Mouse (Mus musculus) heart, postnatal 14 days (tissue): ENCODE measurements at regions not wholly inside any gene's neighbourhood (a gene's known extent, or its start where the extent isn't known, plus 50 kb on each side); places are given as distances from the start of the nearest gene placed in this dataset.
"Not testable (repeated sequence)": the region's sequence is repeated elsewhere in the genome, so short reads cannot be mapped to it uniquely, and the experiment has no call there.

ENCODE experiments used
- DNase-seq, 2 experiments: peaks; one replicate each; pipeline ENCODE4 v3.0.0; 2021 to 2022
- intact Hi-C: fragments of 180-260 bp; cut with DNase I; formaldehyde crosslinking; loops from one replicate; pipeline ENCODE4 v1.15.1; 2025

GRCm38 (mm10) chr17:83973461-83974350 is 125.9 kb upstream of the Haao start:
- intact Hi-C loops, result loop anchor here (1.0 to 5.0 kb wide), 4 partner anchors 69 to 412 kb away; no protein-coding TSS in a partner anchor
- peak; percentile 64 to 80 for DNase-seq

DNA sequence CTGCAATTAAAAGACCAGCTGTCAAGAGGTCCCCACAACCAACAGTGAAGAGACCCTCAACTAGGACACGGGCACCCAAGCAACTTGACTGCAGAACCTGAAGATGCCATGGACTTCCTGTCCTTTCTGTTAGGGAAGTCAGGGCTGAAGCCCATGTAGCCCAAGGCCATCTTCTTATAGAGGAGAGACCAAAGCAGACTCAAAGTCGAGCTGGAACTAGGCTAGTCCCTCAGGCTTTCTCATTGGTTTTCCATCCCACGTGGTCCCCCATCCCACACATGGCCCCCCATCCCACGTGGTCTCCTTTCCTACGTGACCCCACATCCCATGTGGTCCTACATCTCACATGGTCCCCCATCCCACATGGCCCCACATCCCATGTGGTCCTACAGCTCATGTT is 125.1 kb upstream of the Haao start:
- no peak for DNase-seq
- intact Hi-C loops, result loop anchor here (1.0 to 5.0 kb wide), 4 partner anchors 68 to 412 kb away; no protein-coding TSS in a partner anchor

- intact Hi-C loops, result loop anchor here (2.0 to 5.0 kb wide), 3 partner anchors 68 to 218 kb away; no protein-coding TSS in a partner anchor
- no peak for DNase-seq
These were observed 124.7 kb upstream of the Haao start for GRCm38 (mm10) chr17:83972470-83972869.

DNA sequence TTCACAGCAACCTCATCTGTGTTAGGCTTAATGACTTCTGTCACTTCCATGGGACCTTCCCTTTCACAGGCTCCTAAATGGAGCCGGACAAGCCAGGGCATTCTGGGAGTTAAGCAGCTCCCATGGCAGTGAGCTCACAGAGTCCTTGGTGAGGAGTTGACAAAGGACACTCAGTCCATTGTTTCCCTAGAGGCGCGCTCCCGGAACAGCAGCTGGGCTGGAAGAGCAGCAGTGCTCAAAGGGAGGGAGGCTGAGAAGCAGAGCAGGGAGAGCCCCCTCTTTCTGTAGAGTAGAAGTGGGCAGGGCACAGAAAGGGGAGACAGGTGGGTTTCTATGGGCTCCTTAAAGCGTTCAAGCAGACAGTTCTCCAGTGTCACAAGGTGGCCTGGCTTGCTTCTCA is 124.3 kb upstream of the Haao start:
- intact Hi-C loops, result loop anchor here (2.0 to 5.0 kb wide), 3 partner anchors 67 to 219 kb away; no protein-coding TSS in a partner anchor
- DNase-seq, result no peak

GRCm38 (mm10) chr17:83969407-83969826 is 121.7 kb upstream of the Haao start:
- intact Hi-C loops, result no loop called here
- DNase-seq, result no peak

DNA sequence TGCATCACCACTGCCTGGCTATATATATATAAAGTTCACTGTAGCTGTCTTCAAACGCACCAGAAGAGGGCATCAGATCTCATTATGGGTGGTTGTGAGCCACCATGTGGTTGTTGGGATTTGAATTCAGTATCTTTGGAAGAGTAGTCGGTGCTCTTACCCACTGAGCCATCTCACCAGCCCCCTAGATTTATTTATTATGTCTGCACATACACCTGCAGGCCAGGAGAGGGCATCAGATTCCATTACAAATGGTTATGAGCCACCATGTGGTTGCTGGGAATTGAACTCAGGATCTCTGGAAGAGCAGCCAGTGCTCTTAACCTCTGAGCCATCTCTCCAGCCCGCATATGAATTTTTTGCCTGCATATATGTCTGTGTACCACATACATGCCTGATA is 120.4 kb upstream of the Haao start:
- DNase-seq, intact Hi-C loops: not testable (repeated sequence)

GRCm38 (mm10) chr17:83967007-83967406 is 119.2 kb upstream of the Haao start:
- DNase-seq, result no peak
- intact Hi-C loops, result no loop called here

- intact Hi-C loops, result no loop called here
- no peak for DNase-seq
These were observed 116.9 kb upstream of the Haao start for GRCm38 (mm10) chr17:83964454-83965211.

DNA sequence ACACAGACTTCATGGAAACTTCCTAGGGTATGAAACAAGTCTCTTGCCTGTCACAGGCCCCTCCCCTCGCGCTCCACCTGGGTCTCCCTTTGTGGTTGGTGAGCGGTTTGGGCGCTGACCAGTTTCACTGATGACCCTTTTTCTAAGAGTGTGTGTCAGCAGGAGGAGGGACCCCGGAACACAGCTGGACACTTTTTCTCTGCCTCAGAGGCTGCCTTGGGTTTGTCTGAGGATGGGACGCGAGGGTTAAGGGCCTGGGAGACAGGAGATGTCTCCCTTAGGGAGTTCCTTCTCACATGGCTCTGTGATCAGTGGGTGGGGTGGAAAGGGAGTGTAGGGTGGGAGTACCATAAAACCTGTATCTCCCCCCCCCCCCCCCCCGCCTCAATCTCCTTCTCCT is 115.8 kb upstream of the Haao start:
- intact Hi-C loops, result no loop called here
- no peak for DNase-seq

- DNase-seq, result no peak
- intact Hi-C loops, result no loop called here
These were observed 115.1 kb upstream of the Haao start for GRCm38 (mm10) chr17:83962841-83963240.

- intact Hi-C loops, result no loop called here
- DNase-seq, result no peak
These were observed 114.4 kb upstream of the Haao start for GRCm38 (mm10) chr17:83962126-83962525.

- no peak for DNase-seq
- intact Hi-C loops, result no loop called here
These were observed 113.1 kb upstream of the Haao start for GRCm38 (mm10) chr17:83960821-83961220.

DNA sequence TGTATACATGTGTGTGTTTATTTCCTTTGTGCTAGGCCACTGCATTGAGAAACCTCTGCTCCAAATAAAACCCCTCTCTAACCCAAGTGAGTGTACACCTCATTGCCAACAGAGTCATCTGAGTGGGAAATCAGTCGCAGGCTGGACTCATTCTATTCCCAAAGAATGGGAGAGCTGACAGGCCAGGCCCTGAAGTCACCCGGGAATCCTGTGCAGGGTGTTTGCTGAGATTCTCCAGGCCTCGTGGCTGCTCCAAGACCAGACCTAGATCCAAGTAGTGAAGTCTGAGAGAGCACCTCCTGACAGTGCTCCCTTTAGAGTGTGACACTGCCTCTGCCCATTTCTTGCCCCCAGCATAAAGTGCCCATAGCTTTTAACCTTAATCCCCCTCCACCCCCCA is 112.4 kb upstream of the Haao start:
- no peak for DNase-seq
- intact Hi-C loops, result no loop called here

- intact Hi-C loops, result no loop called here
- no peak for DNase-seq
These were observed 111.5 kb upstream of the Haao start for GRCm38 (mm10) chr17:83959159-83959848.

- intact Hi-C loops, result no loop called here
- no peak for DNase-seq
These were observed 110.9 kb upstream of the Haao start for GRCm38 (mm10) chr17:83958706-83959105.

DNA sequence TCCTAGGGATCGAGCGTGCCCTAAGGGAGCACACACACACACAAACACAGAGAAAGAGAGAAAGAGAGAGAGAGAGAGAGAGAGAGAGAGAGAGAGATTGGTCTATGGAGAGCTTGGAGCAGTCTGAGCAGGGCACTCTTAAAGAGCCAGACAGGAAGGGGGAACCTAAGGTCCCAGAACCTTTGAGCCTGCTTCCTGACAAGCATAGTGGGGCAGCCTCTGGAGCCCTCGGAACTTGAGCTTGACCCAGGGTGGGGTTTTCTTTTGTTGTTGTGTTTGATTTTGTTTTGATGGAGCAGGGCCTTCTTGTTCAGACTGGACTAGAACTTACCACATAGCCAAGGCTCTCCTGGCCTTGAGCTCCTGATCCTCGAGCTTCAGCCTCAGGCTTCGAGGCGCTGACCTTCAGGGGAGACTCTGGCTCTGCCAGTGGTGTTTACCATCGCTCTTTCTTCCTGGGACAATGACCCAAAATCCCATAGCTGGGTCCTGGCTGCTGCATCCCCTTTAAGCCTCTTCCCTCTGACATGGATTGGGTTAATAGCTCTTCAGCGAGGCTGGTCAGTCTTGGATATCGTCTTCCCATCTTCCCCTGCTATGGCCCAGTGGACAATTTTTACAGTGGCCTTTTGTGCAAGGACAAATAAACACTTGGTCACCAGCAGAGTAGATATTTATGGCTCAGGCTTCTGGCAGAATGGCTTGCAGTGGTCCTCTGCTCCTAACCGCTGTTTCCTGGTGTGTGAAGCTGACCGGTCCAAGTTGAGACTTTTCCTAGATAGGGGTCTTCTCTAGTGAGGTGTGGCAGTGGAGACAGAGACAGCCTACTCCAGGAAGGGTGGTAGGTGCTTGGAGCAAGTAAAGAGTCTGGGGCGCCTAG is 110.1 kb upstream of the Haao start:
- DNase-seq, result no peak
- intact Hi-C loops, result loop anchor here (2.0 kb wide), 1 partner anchor 53 kb away; no protein-coding TSS in a partner anchor

GRCm38 (mm10) chr17:83956821-83957565 is 109.2 kb upstream of the Haao start:
- intact Hi-C loops, result loop anchor here (2.0 kb wide), 1 partner anchor 52 kb away; no protein-coding TSS in a partner anchor
- peak in 1 of 2 experiments; percentile 33 for DNase-seq

GRCm38 (mm10) chr17:83955978-83956377 is 108.2 kb upstream of the Haao start:
- no peak for DNase-seq
- intact Hi-C loops, result loop anchor here (2.0 kb wide), 2 partner anchors 39 to 51 kb away; no protein-coding TSS in a partner anchor
